Mouse (Mus musculus): ENCODE results near the gene Slc38a10. TPM values are rescaled to one million over a fixed set of nuclear protein-coding genes. Genes with fewer than 3 reads are reported as not detected.

Gene Slc38a10
- total RNA-seq, 4 experiments from 2014 or later = 80.0 to 98.8 (median 89.6) TPM

- DNase-seq (ENCODE audit: low spot score in 2 of 2) = no peak
These were observed 44.1 kb downstream of the Slc38a10 start for GRCm38 (mm10) chr11:120107026-120107425.

GRCm38 (mm10) chr11:120103431-120103997 is 47.6 kb downstream of the Slc38a10 start:
- DNase-seq (ENCODE audit: low spot score in 2 of 2) = no peak

GRCm38 (mm10) chr11:120101036-120101435 is 50.1 kb downstream of the Slc38a10 start:
- peak; percentile 50 to 66 for DNase-seq (ENCODE audit: low spot score in 2 of 2)

- DNase-seq (ENCODE audit: low spot score in 2 of 2) = peak; percentile 98 to 100
These were observed 52.3 kb downstream of the Slc38a10 start, which contains the start of the genes Tepsin and Ndufaf8 for GRCm38 (mm10) chr11:120098588-120099511. Gene Tepsin, minus strand, starts transcription at chr11:120098731. Gene Ndufaf8, plus strand, starts transcription at chr11:120098928.

- DNase-seq (ENCODE audit: low spot score in 2 of 2) = no peak
These were observed 58.1 kb downstream of the Slc38a10 start for GRCm38 (mm10) chr11:120092817-120093591.

GRCm38 (mm10) chr11:120090661-120091060 is 60.5 kb downstream of the Slc38a10 start:
- DNase-seq (ENCODE audit: low spot score in 2 of 2) = no peak

GRCm38 (mm10) chr11:120086702-120087152 is 64.4 kb downstream of the Slc38a10 start, which contains the start of gene Cep131:
Gene Cep131, minus strand, starts transcription at chr11:120086827.
- peak; percentile 86 to 98 for DNase-seq (ENCODE audit: low spot score in 2 of 2)

- DNase-seq (ENCODE audit: low spot score in 2 of 2) = peak in 1 of 2 experiments; percentile 26
These were observed 65.1 kb downstream of the Slc38a10 start for GRCm38 (mm10) chr11:120085891-120086627.

GRCm38 (mm10) chr11:120080282-120080681 is 70.9 kb downstream of the Slc38a10 start:
- DNase-seq (ENCODE audit: low spot score in 2 of 2) = no peak

- DNase-seq (ENCODE audit: low spot score in 2 of 2) = no peak
These were observed 75.0 kb downstream of the Slc38a10 start for GRCm38 (mm10) chr11:120076191-120076590.

GRCm38 (mm10) chr11:120072986-120073647 is 78.0 kb downstream of the Slc38a10 start:
- DNase-seq (ENCODE audit: low spot score in 2 of 2) = no peak

- DNase-seq (ENCODE audit: low spot score in 2 of 2) = no peak
These were observed 79.3 kb downstream of the Slc38a10 start for GRCm38 (mm10) chr11:120071731-120072320.

- DNase-seq (ENCODE audit: low spot score in 2 of 2) = no peak
These were observed 80.1 kb downstream of the Slc38a10 start for GRCm38 (mm10) chr11:120071065-120071464.

- no peak for DNase-seq (ENCODE audit: low spot score in 2 of 2)
These were observed 80.7 kb downstream of the Slc38a10 start for GRCm38 (mm10) chr11:120070286-120070930.

GRCm38 (mm10) chr11:120069261-120069660 is 81.9 kb downstream of the Slc38a10 start:
- DNase-seq (ENCODE audit: low spot score in 2 of 2) = no peak

GRCm38 (mm10) chr11:120067834-120068233 is 83.3 kb downstream of the Slc38a10 start:
- DNase-seq (ENCODE audit: low spot score in 2 of 2) = no peak

- DNase-seq (ENCODE audit: low spot score in 2 of 2) = no peak
These were observed 85.9 kb downstream of the Slc38a10 start for GRCm38 (mm10) chr11:120065291-120065690.

- DNase-seq (ENCODE audit: low spot score in 2 of 2) = no peak
These were observed 86.5 kb downstream of the Slc38a10 start for GRCm38 (mm10) chr11:120064668-120065040.

GRCm38 (mm10) chr11:120064006-120064667 is 87.0 kb downstream of the Slc38a10 start:
- no peak for DNase-seq (ENCODE audit: low spot score in 2 of 2)
